Mouse (Mus musculus) small intestine, adult 2 months (tissue): ENCODE results near the gene Snrk. TPM values are rescaled to one million over a fixed set of nuclear protein-coding genes. Genes with fewer than 3 reads are reported as not detected.
A peak's percentile ranks its signal among the peaks of the same experiment; 100 is the strongest.

Source experiments
- H3K27ac ChIP-seq: fragments of 200-500 bp; 2 replicates; pipeline ENCODE4 v1.5.1; 2012; ENCODE audit warnings: low read depth, low read length, control low read depth, inconsistent platforms; ENCODE audit not compliant: insufficient read depth
- H3K27me3 ChIP-seq: fragments of 200-500 bp; 2 replicates; pipeline ENCODE4 v1.6.1; 2012; ENCODE audit warnings: mild to moderate bottlenecking, moderate library complexity, low read length, inconsistent platforms; ENCODE audit not compliant: control insufficient read depth, insufficient read depth
- H3K36me3 ChIP-seq: fragments of 200-500 bp; 2 replicates; pipeline ENCODE4 v1.6.1; 2012; ENCODE audit warnings: mild to moderate bottlenecking, low read length, control low read depth, inconsistent platforms; ENCODE audit not compliant: control insufficient read depth, insufficient read depth
- H3K4me1 ChIP-seq: fragments of 200-500 bp; 2 replicates; pipeline ENCODE4 v1.6.1; 2012; ENCODE audit warnings: low read length, inconsistent platforms, mixed read lengths; ENCODE audit not compliant: control insufficient read depth, insufficient read depth, insufficient read length
- H3K4me3 ChIP-seq: fragments of 200-500 bp; 2 replicates; pipeline ENCODE4 v1.5.1; 2012; ENCODE audit warnings: low read depth, mild to moderate bottlenecking, control low read depth, inconsistent platforms, low read length, moderate library complexity
- CTCF ChIP-seq: fragments of 200-500 bp; IDR thresholded peaks from 2 replicates; pipeline ENCODE4 v1.5.1; 2012; ENCODE audit warnings: low read depth, mild to moderate bottlenecking, control low read depth, inconsistent platforms, low read length, moderate library complexity, mixed read lengths; ENCODE audit not compliant: insufficient replicate concordance, insufficient read length; ENCODE audit errors: extremely low read depth
- POLR2A ChIP-seq: fragments of 200-500 bp; IDR thresholded peaks from 2 replicates; pipeline ENCODE4 v1.6.1; 2012; ENCODE audit warnings: low read depth, mild to moderate bottlenecking, control low read depth, inconsistent platforms, low read length, moderate library complexity
- WGBS: fragments of 180-500 bp; shearing (Covaris S2); methylation state at CpG from one replicate; pipeline ENCODE4 v1.1.7; 2018; 5-methylcytosine and 5-hydroxymethylcytosine counted together
- polyA plus RNA-seq: library from polyadenylated mRNA; depleted of rRNA; stranded (reverse); fragments of >200 nt; gene quantifications from 2 replicates; pipeline ENCODE4 v1.2.3, GENCODE M21; 2012

The Snrk gene
- polyA plus RNA-seq, 1 experiment: 52.6 TPM

GRCm38 (mm10) chr9:122123181-122123580 lies 6.1 kb downstream of the Snrk start:
- Histone ChIP-seq H3K27me3 (no peaks in the 10 kb centered on the region), H3K4me1 (peaks cover 9% of the 10 kb centered on the region), H3K4me3 (no peak overlapping the region), H3K36me3 (peaks cover 3% of the 10 kb centered on the region; the same call in 1 of the 2 replicates), H3K27ac (no peak overlapping the region)
- TF ChIP-seq CTCF (no peak), POLR2A (no peak)
- WGBS: 77% methylated on average over 5 of the region's 5 CpGs

DNA sequence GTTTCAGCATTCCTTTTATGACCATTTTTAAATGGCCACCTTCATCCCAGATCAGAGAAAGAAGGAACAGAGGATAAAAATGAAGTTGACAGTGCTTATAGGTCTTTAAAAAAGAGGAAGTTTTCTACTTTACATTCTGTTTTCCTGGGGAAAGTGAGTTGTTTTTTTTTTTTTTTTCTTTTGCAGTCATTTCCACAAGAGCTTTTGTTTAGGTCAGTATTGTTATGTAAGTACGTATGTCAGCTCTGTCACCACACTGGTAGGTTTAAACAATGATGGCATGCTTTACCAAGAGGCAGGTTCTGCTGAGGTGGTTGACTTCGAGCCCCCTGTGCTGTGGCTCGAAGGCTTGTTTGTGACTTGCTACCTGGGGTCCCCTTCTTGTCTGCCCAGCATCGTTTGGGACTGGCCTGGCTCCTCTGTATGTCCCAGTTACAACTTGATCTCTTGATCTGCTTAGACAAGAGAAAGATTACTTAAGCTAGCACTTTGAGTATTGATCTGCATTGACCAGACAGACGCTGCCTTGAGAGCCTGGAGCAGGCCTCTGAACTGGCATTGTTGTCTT lies 8.7 kb downstream of the Snrk start:
- H3K27me3 ChIP-seq: no peaks in the 10 kb centered on the region
- TF ChIP-seq POLR2A: no peak
- no peak for TF ChIP-seq CTCF
- no peak overlapping the region for H3K4me3 ChIP-seq
- peaks cover 17% of the 10 kb centered on the region for H3K4me1 ChIP-seq
- peaks cover 1% of the 10 kb centered on the region; the same call in 1 of the 2 replicates for H3K36me3 ChIP-seq
- WGBS: 69% methylated on average over 5 of the region's 5 CpGs
- H3K27ac ChIP-seq: no peak overlapping the region

DNA sequence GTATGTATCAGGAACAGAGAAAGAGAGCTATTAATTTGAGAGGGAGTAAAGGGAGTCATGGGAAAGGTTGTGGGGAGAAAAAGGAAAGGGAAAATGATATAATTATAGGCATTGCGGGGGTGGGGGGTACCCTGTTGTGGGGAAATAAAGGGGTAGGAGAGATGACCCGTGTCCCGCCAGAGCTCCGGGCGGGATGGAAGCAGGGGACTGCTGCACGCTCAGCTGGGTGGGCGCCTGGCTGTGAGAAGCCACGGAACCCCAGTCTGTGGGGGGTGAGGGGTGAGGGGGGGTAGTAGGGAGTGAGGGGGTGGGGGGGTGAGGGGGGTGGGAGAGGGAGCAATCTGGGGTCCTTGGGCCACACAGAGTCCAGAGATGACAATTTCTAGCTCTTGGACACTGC lies 9.7 kb downstream of the Snrk start:
- no peak for TF ChIP-seq POLR2A
- TF ChIP-seq CTCF: no peak
- no peak overlapping the region for H3K27ac ChIP-seq
- 71% methylated on average over 8 of the region's 8 CpGs for WGBS
- peaks cover 24% of the 10 kb centered on the region for H3K4me1 ChIP-seq
- no peaks in the 10 kb centered on the region for H3K36me3 ChIP-seq
- H3K27me3 ChIP-seq: no peaks in the 10 kb centered on the region
- H3K4me3 ChIP-seq: no peak overlapping the region

DNA sequence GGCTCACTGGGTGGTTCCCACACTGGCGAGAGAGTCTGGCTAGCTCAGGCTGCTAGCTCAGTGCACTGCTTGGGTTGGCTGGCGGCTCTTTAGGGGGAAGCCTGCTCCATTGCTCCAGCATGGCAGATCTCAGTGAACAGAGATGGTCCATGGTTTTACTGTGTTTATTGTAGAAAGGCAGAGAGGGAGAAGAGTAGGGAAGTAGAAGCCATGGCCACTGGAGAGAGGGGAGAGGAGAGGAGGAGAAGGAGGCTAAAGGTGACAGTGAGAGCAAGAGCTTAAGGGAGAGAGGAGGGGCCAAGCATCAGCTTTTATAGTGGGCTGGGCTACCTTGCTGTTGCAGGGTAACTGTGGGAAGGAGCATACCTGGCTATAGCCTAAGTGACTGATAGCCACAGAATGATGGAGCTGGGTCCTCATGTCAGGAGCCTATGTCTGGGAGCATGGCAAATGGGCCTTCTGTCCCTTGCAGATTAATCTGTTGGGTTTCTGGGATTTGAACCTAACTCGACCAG lies 10.3 kb downstream of the Snrk start:
- Histone ChIP-seq H3K27ac (no peak overlapping the region), H3K4me1 (peaks cover 26% of the 10 kb centered on the region), H3K4me3 (no peak overlapping the region), H3K36me3 (no peaks in the 10 kb centered on the region), H3K27me3 (no peaks in the 10 kb centered on the region)
- no peak for TF ChIP-seq POLR2A
- TF ChIP-seq CTCF: no peak
- 67% methylated on average over 3 of the region's 3 CpGs for WGBS

GRCm38 (mm10) chr9:122128686-122129085 lies 11.6 kb downstream of the Snrk start:
- Histone ChIP-seq H3K4me3 (no peak overlapping the region), H3K27me3 (no peaks in the 10 kb centered on the region), H3K4me1 (peaks cover 26% of the 10 kb centered on the region), H3K27ac (peak overlapping the region; percentile 23; the same call in 1 of the 2 replicates), H3K36me3 (peaks cover 3% of the 10 kb centered on the region)
- TF ChIP-seq POLR2A: no peak
- no peak for TF ChIP-seq CTCF
- 51% methylated on average over 5 of the region's 5 CpGs for WGBS

- peaks cover 32% of the 10 kb centered on the region for H3K4me1 ChIP-seq
- TF ChIP-seq POLR2A: no peak
- H3K36me3 ChIP-seq: peaks cover 6% of the 10 kb centered on the region
- peak overlapping the region; percentile 41 for H3K27ac ChIP-seq
- 59% methylated on average over 3 of the region's 3 CpGs for WGBS
- H3K4me3 ChIP-seq: no peak overlapping the region
- no peaks in the 10 kb centered on the region for H3K27me3 ChIP-seq
Measured at GRCm38 (mm10) chr9:122130666-122131065, 13.6 kb downstream of the Snrk start.

DNA sequence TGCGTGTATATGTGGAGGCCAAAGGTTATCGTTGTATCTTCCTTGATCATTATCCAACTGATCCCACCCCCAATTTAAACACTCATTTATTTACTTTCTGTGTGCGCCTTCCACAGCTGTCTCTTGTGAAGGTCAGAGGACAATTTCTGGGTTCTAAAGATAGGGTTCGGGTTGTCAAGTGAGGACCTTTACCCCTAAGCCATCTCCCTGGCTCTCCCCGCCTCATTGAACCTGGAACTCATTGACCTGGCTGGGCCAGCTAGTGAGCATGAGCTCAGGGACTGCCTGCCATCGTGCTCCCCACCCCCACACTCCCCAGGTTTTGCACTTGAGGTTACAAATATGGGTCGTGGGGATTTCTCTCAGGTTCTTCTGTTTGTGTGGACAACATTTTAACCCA lies 15.1 kb downstream of the Snrk start:
- Histone ChIP-seq H3K36me3 (peaks cover 9% of the 10 kb centered on the region), H3K27ac (no peak overlapping the region), H3K27me3 (no peaks in the 10 kb centered on the region), H3K4me1 (peaks cover 32% of the 10 kb centered on the region), H3K4me3 (no peak overlapping the region)
- 27% methylated on average over 7 of the region's 7 CpGs for WGBS
- TF ChIP-seq POLR2A (no peak), CTCF (no peak)
